Comparison of ENCODE assay signal across 8 mouse cellular contexts in the genomic region with DNA sequence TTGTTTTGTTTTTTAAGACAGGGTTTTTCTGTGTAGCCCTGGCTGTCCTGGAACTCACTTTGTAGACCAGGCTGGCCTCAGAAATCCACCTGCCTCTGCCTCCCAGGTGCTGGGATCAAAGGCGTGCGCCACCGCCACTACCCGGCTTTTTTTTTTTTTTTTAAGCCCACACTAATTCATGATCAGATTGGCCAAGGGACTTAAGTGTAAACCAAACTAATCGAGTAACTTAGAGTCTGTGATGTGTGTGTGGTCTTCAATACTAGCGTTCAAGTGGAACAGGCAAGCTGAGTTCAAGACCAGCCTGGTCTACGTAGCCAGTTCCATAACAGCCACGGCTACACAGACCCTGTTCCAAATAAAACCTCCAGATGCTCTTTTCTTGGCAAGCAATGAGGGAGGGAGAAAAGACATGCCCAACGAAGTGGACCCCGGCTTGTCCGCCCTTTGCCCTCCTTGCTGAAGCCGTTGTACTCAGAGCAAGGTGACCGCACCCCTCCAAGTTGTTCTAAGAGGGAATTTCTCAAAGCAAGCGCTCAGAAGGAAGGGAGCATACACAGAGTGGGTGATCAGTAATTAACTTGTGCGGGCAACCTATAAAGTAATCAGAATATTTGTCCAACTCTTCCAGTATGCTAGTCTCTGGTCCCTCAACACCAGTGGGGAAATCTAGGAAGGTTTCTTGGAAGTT. TPM values are rescaled to one million over a fixed set of nuclear protein-coding genes. Genes with fewer than 3 reads are reported as not detected.
DNase-seq lines count a peak whose midpoint lies in the region; ATAC-seq and TF ChIP-seq lines count a peak whose summit lies in the region.

No protein-coding gene starts in this region.

- peak overlapping the region; percentile 75 for H3K4me2 ChIP-seq in heart, embryonic 13.5 days
- peak overlapping the region; percentile 68 for H3K4me2 ChIP-seq in lung, postnatal 0 days (replicated peaks; ENCODE audit: low read depth, low read length)

- H3K9ac ChIP-seq in heart, embryonic 13.5 days = peak overlapping the region; percentile 94
- H3K9ac ChIP-seq in lung, postnatal 0 days (replicated peaks; ENCODE audit: low read depth) = peak overlapping the region; percentile 70

- H3K27me3 ChIP-seq in heart, embryonic 13.5 days (replicated peaks) = no peaks in the 10 kb centered on the region
- H3K27me3 ChIP-seq in lung, postnatal 0 days (replicated peaks; ENCODE audit: insufficient read depth, low read length) = no peaks in the 10 kb centered on the region

- peaks cover 38% of the 10 kb centered on the region for H3K4me1 ChIP-seq in heart, embryonic 13.5 days
- H3K4me1 ChIP-seq in embryonic fibroblast, embryonic 13.5 days (ENCODE audit: control insufficient read depth, insufficient read depth, low read length) = peaks cover 2% of the 10 kb centered on the region; the same call in 1 of the 2 replicates
- H3K4me1 ChIP-seq in lung, postnatal 0 days (ENCODE audit: insufficient read depth, low read depth, low read length) = peaks cover 8% of the 10 kb centered on the region

- no peak for TF ChIP-seq POLR2A in embryonic fibroblast, embryonic 13.5 days (IDR thresholded peaks at IDR 0.05; ENCODE audit: low read depth, low read length)

- peak; percentile 23; the same call in 1 of the 2 replicates for TF ChIP-seq EP300 in lung, postnatal 0 days (IDR thresholded peaks at IDR 0.05)

- peak overlapping the region; percentile 95 for H3K27ac ChIP-seq in heart, embryonic 13.5 days (replicated peaks)
- H3K27ac ChIP-seq in embryonic fibroblast, embryonic 13.5 days (ENCODE audit: insufficient read depth, low read length) = peak overlapping the region; percentile 51
- H3K27ac ChIP-seq in lung, postnatal 0 days (ENCODE audit: low read length) = peak overlapping the region; percentile 90

- peaks cover 42% of the 10 kb centered on the region for H3K36me3 ChIP-seq in heart, embryonic 13.5 days
- peaks cover 18% of the 10 kb centered on the region for H3K36me3 ChIP-seq in lung, postnatal 0 days (ENCODE audit: insufficient read depth, low read length)

- no peak; the same call in 1 of the 2 replicates for ATAC-seq in heart, embryonic 13.5 days (ENCODE audit: extremely low read depth, insufficient number of reproducible peaks, low FRiP score, low TSS enrichment)
- peak; percentile 41 for ATAC-seq in lung, postnatal 0 days

- 30% methylated on average over 15 of the region's 15 CpGs for WGBS in heart, embryonic 13.5 days
- 22% methylated on average over 15 of the region's 15 CpGs for whole genome bisulfite sequencing in lung, postnatal 0 days

- no peaks in the 10 kb centered on the region for H3K9me3 ChIP-seq in heart, embryonic 13.5 days
- no peaks in the 10 kb centered on the region for H3K9me3 ChIP-seq in lung, postnatal 0 days (ENCODE audit: low read length)

- H3K4me3 ChIP-seq in heart, embryonic 13.5 days = peak overlapping the region; percentile 79
- peak overlapping the region; percentile 92 for H3K4me3 ChIP-seq in embryonic fibroblast, embryonic 13.5 days (ENCODE audit: insufficient read depth, low read length)
- peak overlapping the region; percentile 59 for H3K4me3 ChIP-seq in lung, postnatal 0 days (ENCODE audit: low read depth, low read length)

- no peak for DNase-seq in heart, postnatal 10 days
- DNase-seq in kidney, adult 8-10 months = peak; percentile 51 to 57
- peak; percentile 72 for DNase-seq in lung, postnatal 0 days (ENCODE audit: low spot score)
- no peak for DNase-seq in urinary bladder, postnatal 25 days (ENCODE audit: low spot score)
- DNase-seq in B cell, adult 2 months = no peak
- DNase-seq in right cerebral cortex, postnatal 4 days = no peak

- intact Hi-C loops in heart, postnatal 10 days (cut with DNase I) = loop anchor here (5.0 to 10.0 kb wide), 2 partner anchors 38 to 810 kb away; a partner anchor contains a TSS

- no peak for TF ChIP-seq CTCF in embryonic fibroblast, embryonic 13.5 days (IDR thresholded peaks at IDR 0.05; ENCODE audit: borderline replicate concordance, insufficient read depth, low read length)
- no peak for TF ChIP-seq CTCF in lung, postnatal 0 days (IDR thresholded peaks at IDR 0.05)

RNA-seq across cellular contexts. Expression of a gene that starts 1.0 kb away (rescaled TPM):
- 17.0 and 18.3 TPM in 2 replicates for polyA plus RNA-seq in heart, embryonic 13.5 days (2015; fragmentation: Nextera tagmentation; extraction: Ambion mirVana)
- total RNA-seq in heart, postnatal 10 days (2021) = 10 to 100 TPM in 1 of 2 experiments, 1 to 10 TPM in 1; 6.7 to 10.4 TPM
- polyA plus RNA-seq in embryonic fibroblast, embryonic 13.5 days (2011; ENCODE audit: insufficient read length, low read depth, missing spikeins) = 8.0 and 9.8 TPM in 2 replicates
- polyA plus RNA-seq in lung, postnatal 0 days (2015; fragmentation: Nextera tagmentation; extraction: Ambion mirVana) = 16.0 and 16.4 TPM in 2 replicates

RNA-seq across cellular contexts. Expression of a gene that starts 12.7 kb away (rescaled TPM):
- 4.0 and 4.6 TPM in 2 replicates for polyA plus RNA-seq in heart, embryonic 13.5 days (2015; fragmentation: Nextera tagmentation; extraction: Ambion mirVana)
- 1 to 10 TPM; 1.5 to 2.1 TPM for total RNA-seq in heart, postnatal 10 days (2021)
- polyA plus RNA-seq in embryonic fibroblast, embryonic 13.5 days (2011; ENCODE audit: insufficient read length, low read depth, missing spikeins) = 10.5 and 10.7 TPM in 2 replicates
- 60.3 and 69.0 TPM in 2 replicates for polyA plus RNA-seq in lung, postnatal 0 days (2015; fragmentation: Nextera tagmentation; extraction: Ambion mirVana)

RNA-seq across cellular contexts. Expression of a gene that starts 19.6 kb away (rescaled TPM):
- 31.1 and 33.3 TPM in 2 replicates for polyA plus RNA-seq in heart, embryonic 13.5 days (2015; fragmentation: Nextera tagmentation; extraction: Ambion mirVana)
- total RNA-seq in heart, postnatal 10 days (2021) = 10 to 100 TPM; 36.4 to 40.0 TPM
- polyA plus RNA-seq in embryonic fibroblast, embryonic 13.5 days (2011; ENCODE audit: insufficient read length, low read depth, missing spikeins) = 68.8 and 82.0 TPM in 2 replicates
- polyA plus RNA-seq in lung, postnatal 0 days (2015; fragmentation: Nextera tagmentation; extraction: Ambion mirVana) = 23.9 and 24.4 TPM in 2 replicates

RNA-seq across cellular contexts. Expression of a gene that starts 28.0 kb away (rescaled TPM):
- 194 and 226 TPM in 2 replicates for polyA plus RNA-seq in heart, embryonic 13.5 days (2015; fragmentation: Nextera tagmentation; extraction: Ambion mirVana)
- 100 to 1,000 TPM; 106 to 107 TPM for total RNA-seq in heart, postnatal 10 days (2021)
- 81.5 and 85.6 TPM in 2 replicates for polyA plus RNA-seq in embryonic fibroblast, embryonic 13.5 days (2011; ENCODE audit: insufficient read length, low read depth, missing spikeins)
- 155 and 158 TPM in 2 replicates for polyA plus RNA-seq in lung, postnatal 0 days (2015; fragmentation: Nextera tagmentation; extraction: Ambion mirVana)

RNA-seq across cellular contexts. Expression of a gene that starts 28.7 kb away (rescaled TPM):
- polyA plus RNA-seq in heart, embryonic 13.5 days (2015; fragmentation: Nextera tagmentation; extraction: Ambion mirVana) = 35.5 and 40.7 TPM in 2 replicates
- total RNA-seq in heart, postnatal 10 days (2021) = 10 to 100 TPM; 25.7 to 28.9 TPM
- 82.2 and 94.6 TPM in 2 replicates for polyA plus RNA-seq in embryonic fibroblast, embryonic 13.5 days (2011; ENCODE audit: insufficient read length, low read depth, missing spikeins)
- polyA plus RNA-seq in lung, postnatal 0 days (2015; fragmentation: Nextera tagmentation; extraction: Ambion mirVana) = 39.1 and 43.8 TPM in 2 replicates

Comparison
In these comparisons a context has a peak if more than half of its experiments do, and no peak if none do; other contexts are left out.
1. DNase-seq: peak in kidney, adult 8-10 months (2 of 2) and lung, postnatal 0 days (single experiment); none in heart, postnatal 10 days (0 of 2), urinary bladder, postnatal 25 days (single experiment), B cell, adult 2 months (0 of 2) and right cerebral cortex, postnatal 4 days (single experiment).
2. Peak in every context shown above with its lines, with median percentiles within 50 percentile points of each other: H3K27ac ChIP-seq and H3K4me3 ChIP-seq.